Mouse (Mus musculus) G1E (cell line): ENCODE results near the gene Lrrc59.

Experiments used
- CTCF ChIP-seq: IDR thresholded peaks from 2 replicates; pipeline ENCODE4 v1.5.1; 2012; ENCODE audit warnings: low read depth, low read length, inconsistent platforms, mixed read lengths
- GATA2 ChIP-seq: IDR thresholded peaks from 2 replicates; pipeline ENCODE4 v1.6.1; 2012; ENCODE audit warnings: low read depth, low read length, inconsistent platforms, borderline replicate concordance
- TAL1 ChIP-seq: conservative IDR thresholded peaks from 2 replicates; pipeline ENCODE4 v1.6.1; 2012; ENCODE audit warnings: low read depth, low read length, inconsistent platforms, mixed read lengths

- TF ChIP-seq CTCF (no peak), TAL1 (no peak), GATA2 (no peak)
Observed at GRCm38 (mm10) chr11:94629884-94630198, 274 bp downstream of the Lrrc59 start.
